Mouse (Mus musculus) hindbrain, embryonic 13.5 days (tissue): ENCODE measurements around the gene Lnx1. TPM values are rescaled to one million over a fixed set of nuclear protein-coding genes. Genes with fewer than 3 reads are reported as not detected.

Experiments
- ATAC-seq: fragments of 200-750 bp; cut with Nextera tagmentation; 2 replicates; pipeline ENCODE4 v1.8.0; 2017; ENCODE audit warnings: moderate TSS enrichment; ENCODE audit not compliant: low FRiP score
- H3K27ac ChIP-seq: fragments of 300-500 bp; sonication (generic); 2 replicates; pipeline ENCODE4 v1.5.1; 2015; ENCODE audit warnings: inconsistent platforms, mild to moderate bottlenecking, moderate library complexity
- H3K27me3 ChIP-seq: fragments of 300-500 bp; sonication (generic); 2 replicates; pipeline ENCODE4 v1.6.1; 2015; ENCODE audit warnings: mild to moderate bottlenecking, inconsistent platforms
- H3K36me3 ChIP-seq: fragments of 300-500 bp; sonication (generic); 2 replicates; pipeline ENCODE4 v1.6.1; 2015; ENCODE audit warnings: mild to moderate bottlenecking, inconsistent platforms
- H3K4me1 ChIP-seq: fragments of 300-500 bp; sonication (generic); replicated peaks from 2 replicates; pipeline ENCODE4 v1.6.1; 2015; ENCODE audit warnings: inconsistent platforms
- H3K4me2 ChIP-seq: fragments of 300-500 bp; sonication (generic); 2 replicates; pipeline ENCODE4 v1.6.1; 2015; ENCODE audit warnings: inconsistent platforms, mild to moderate bottlenecking, moderate library complexity
- H3K4me3 ChIP-seq: fragments of 300-500 bp; sonication (generic); 2 replicates; pipeline ENCODE4 v1.5.1; 2015; ENCODE audit warnings: mild to moderate bottlenecking, inconsistent platforms
- H3K9ac ChIP-seq: fragments of 300-500 bp; sonication (generic); 2 replicates; pipeline ENCODE4 v1.6.1; 2015; ENCODE audit warnings: mild to moderate bottlenecking, inconsistent platforms
- H3K9me3 ChIP-seq: fragments of 300-500 bp; sonication (generic); 2 replicates; pipeline ENCODE4 v1.6.1; 2016; ENCODE audit warnings: inconsistent platforms
- WGBS: fragments of 180-500 bp; shearing (Covaris S2); methylation state at CpG from one replicate; pipeline ENCODE4 v1.1.7; 2015; 5-methylcytosine and 5-hydroxymethylcytosine counted together
- polyA plus RNA-seq: library from polyadenylated mRNA; unstranded; fragments of >200 nt; fragmentation: Nextera tagmentation; extraction: Ambion mirVana; gene quantifications from 2 replicates; pipeline ENCODE4 v1.2.1, GENCODE M21; 2015

Lnx1 gene
- polyA plus RNA-seq, 1 experiment from 2014 or later = 3.3 TPM

- Histone ChIP-seq H3K4me3 (no peak overlapping the region), H3K9me3 (no peaks in the 10 kb centered on the region), H3K9ac (no peak overlapping the region), H3K36me3 (no peaks in the 10 kb centered on the region), H3K4me1 (peaks cover 6% of the 10 kb centered on the region; the same call in 1 of the 2 replicates), H3K27me3 (no peaks in the 10 kb centered on the region), H3K4me2 (no peak overlapping the region), H3K27ac (no peak overlapping the region)
- ATAC-seq = no peak
- WGBS = 73% methylated on average over 11 of the region's 13 CpGs
These were observed 84.7 kb downstream of the Lnx1 start for GRCm38 (mm10) chr5:74617816-74618572.

GRCm38 (mm10) chr5:74613491-74614151 lies 89.1 kb downstream of the Lnx1 start:
- H3K4me3 ChIP-seq = no peak overlapping the region
- no peak for ATAC-seq
- no peak overlapping the region for H3K27ac ChIP-seq
- no peaks in the 10 kb centered on the region for H3K9me3 ChIP-seq
- no peaks in the 10 kb centered on the region for H3K27me3 ChIP-seq
- WGBS = 81% methylated on average over 18 of the region's 18 CpGs
- no peak overlapping the region for H3K9ac ChIP-seq
- no peaks in the 10 kb centered on the region for H3K36me3 ChIP-seq
- no peaks in the 10 kb centered on the region for H3K4me1 ChIP-seq
- H3K4me2 ChIP-seq = no peak overlapping the region

- ATAC-seq = no peak
- no peaks in the 10 kb centered on the region for H3K4me1 ChIP-seq
- no peaks in the 10 kb centered on the region for H3K36me3 ChIP-seq
- no peak overlapping the region for H3K4me2 ChIP-seq
- no peak overlapping the region for H3K4me3 ChIP-seq
- no peak overlapping the region for H3K9ac ChIP-seq
- H3K27me3 ChIP-seq = no peaks in the 10 kb centered on the region
- no peaks in the 10 kb centered on the region for H3K9me3 ChIP-seq
- 89% methylated on average over 5 of the region's 5 CpGs for WGBS
- no peak overlapping the region for H3K27ac ChIP-seq
These were observed 90.0 kb downstream of the Lnx1 start for GRCm38 (mm10) chr5:74612713-74613112.

- WGBS = 89% methylated on average over 10 of the region's 10 CpGs
- Histone ChIP-seq H3K27me3 (no peaks in the 10 kb centered on the region), H3K9me3 (no peaks in the 10 kb centered on the region), H3K27ac (no peak overlapping the region), H3K9ac (no peak overlapping the region), H3K4me2 (no peak overlapping the region), H3K36me3 (no peaks in the 10 kb centered on the region), H3K4me3 (no peak overlapping the region), H3K4me1 (no peaks in the 10 kb centered on the region)
- ATAC-seq = no peak
These were observed 92.2 kb downstream of the Lnx1 start for GRCm38 (mm10) chr5:74610511-74610910.

- 78% methylated on average over 8 of the region's 8 CpGs for WGBS
- Histone ChIP-seq H3K4me2 (no peak overlapping the region), H3K9me3 (no peaks in the 10 kb centered on the region), H3K9ac (no peak overlapping the region), H3K36me3 (no peaks in the 10 kb centered on the region), H3K27me3 (no peaks in the 10 kb centered on the region), H3K27ac (no peak overlapping the region), H3K4me1 (no peaks in the 10 kb centered on the region), H3K4me3 (no peak overlapping the region)
- no peak for ATAC-seq
These were observed 96.5 kb downstream of the Lnx1 start for GRCm38 (mm10) chr5:74606213-74606612.

- Histone ChIP-seq H3K9me3 (no peaks in the 10 kb centered on the region), H3K4me1 (no peaks in the 10 kb centered on the region), H3K27ac (no peak overlapping the region), H3K27me3 (no peaks in the 10 kb centered on the region), H3K36me3 (peaks cover 9% of the 10 kb centered on the region), H3K4me2 (no peak overlapping the region), H3K4me3 (no peak overlapping the region), H3K9ac (no peak overlapping the region)
- ATAC-seq = no peak
- 84% methylated on average over 4 of the region's 4 CpGs for WGBS
These were observed 99.4 kb downstream of the Lnx1 start for GRCm38 (mm10) chr5:74603306-74603705.

- H3K9ac ChIP-seq = no peak overlapping the region
- no peak overlapping the region for H3K4me2 ChIP-seq
- H3K9me3 ChIP-seq = no peaks in the 10 kb centered on the region
- no peaks in the 10 kb centered on the region for H3K4me1 ChIP-seq
- H3K27ac ChIP-seq = no peak overlapping the region
- H3K4me3 ChIP-seq = no peak overlapping the region
- 90% methylated on average over 10 of the region's 10 CpGs for WGBS
- H3K36me3 ChIP-seq = peaks cover 14% of the 10 kb centered on the region
- ATAC-seq = no peak
- H3K27me3 ChIP-seq = no peaks in the 10 kb centered on the region
These were observed 100.3 kb downstream of the Lnx1 start for GRCm38 (mm10) chr5:74602371-74602770.

- H3K9me3 ChIP-seq = no peaks in the 10 kb centered on the region
- 76% methylated on average over 6 of the region's 6 CpGs for WGBS
- no peaks in the 10 kb centered on the region for H3K4me1 ChIP-seq
- no peak overlapping the region for H3K27ac ChIP-seq
- no peaks in the 10 kb centered on the region for H3K27me3 ChIP-seq
- no peak for ATAC-seq
- H3K9ac ChIP-seq = no peak overlapping the region
- H3K36me3 ChIP-seq = peaks cover 17% of the 10 kb centered on the region
- no peak overlapping the region for H3K4me2 ChIP-seq
- no peak overlapping the region for H3K4me3 ChIP-seq
These were observed 100.7 kb downstream of the Lnx1 start for GRCm38 (mm10) chr5:74601965-74602364.

GRCm38 (mm10) chr5:74601171-74601570 lies 101.5 kb downstream of the Lnx1 start:
- ATAC-seq = no peak
- Histone ChIP-seq H3K4me1 (no peaks in the 10 kb centered on the region), H3K9me3 (no peaks in the 10 kb centered on the region), H3K27ac (no peak overlapping the region), H3K27me3 (no peaks in the 10 kb centered on the region), H3K9ac (no peak overlapping the region), H3K4me3 (no peak overlapping the region), H3K36me3 (peaks cover 24% of the 10 kb centered on the region), H3K4me2 (no peak overlapping the region)
- 92% methylated on average over 3 of the region's 3 CpGs for WGBS

GRCm38 (mm10) chr5:74600010-74600409 lies 102.7 kb downstream of the Lnx1 start:
- no peak for ATAC-seq
- WGBS = 78% methylated on average over 5 of the region's 5 CpGs

GRCm38 (mm10) chr5:74593147-74593546 lies 109.6 kb downstream of the Lnx1 start:
- no peak overlapping the region for H3K27ac ChIP-seq

More at GRCm38 (mm10) chr5:74600010-74600409, 102.7 kb downstream of the Lnx1 start:
- Histone ChIP-seq H3K36me3 (peaks cover 31% of the 10 kb centered on the region), H3K27me3 (no peaks in the 10 kb centered on the region), H3K27ac (no peak overlapping the region), H3K4me1 (no peaks in the 10 kb centered on the region), H3K4me3 (no peak overlapping the region), H3K4me2 (no peak overlapping the region), H3K9me3 (no peaks in the 10 kb centered on the region), H3K9ac (no peak overlapping the region)

GRCm38 (mm10) chr5:74591413-74591812 lies 111.3 kb downstream of the Lnx1 start:
- Histone ChIP-seq H3K4me3 (no peak overlapping the region), H3K27ac (no peak overlapping the region), H3K9ac (no peak overlapping the region), H3K36me3 (peaks cover 73% of the 10 kb centered on the region), H3K4me2 (no peak overlapping the region), H3K27me3 (no peaks in the 10 kb centered on the region), H3K9me3 (no peaks in the 10 kb centered on the region), H3K4me1 (no peaks in the 10 kb centered on the region)
- 92% methylated on average over 5 of the region's 5 CpGs for WGBS
- ATAC-seq = no peak

More at GRCm38 (mm10) chr5:74593147-74593546, 109.6 kb downstream of the Lnx1 start:
- H3K4me2 ChIP-seq = no peak overlapping the region
- WGBS = 79% methylated on average over 8 of the region's 8 CpGs
- no peak overlapping the region for H3K4me3 ChIP-seq
- no peaks in the 10 kb centered on the region for H3K27me3 ChIP-seq
- no peak overlapping the region for H3K9ac ChIP-seq
- no peaks in the 10 kb centered on the region for H3K4me1 ChIP-seq
- H3K9me3 ChIP-seq = no peaks in the 10 kb centered on the region
- peaks cover 74% of the 10 kb centered on the region for H3K36me3 ChIP-seq
- ATAC-seq = no peak

- Histone ChIP-seq H3K4me1 (no peaks in the 10 kb centered on the region), H3K4me2 (no peak overlapping the region), H3K9me3 (no peaks in the 10 kb centered on the region), H3K27me3 (no peaks in the 10 kb centered on the region), H3K4me3 (no peak overlapping the region), H3K36me3 (peaks cover 66% of the 10 kb centered on the region), H3K27ac (no peak overlapping the region), H3K9ac (no peak overlapping the region)
- no peak for ATAC-seq
- 96% methylated on average over 7 of the region's 7 CpGs for WGBS
These were observed 113.6 kb downstream of the Lnx1 start for GRCm38 (mm10) chr5:74589133-74589532.
